Mouse (Mus musculus): Measurements from ENCODE around the gene Tmem223.

DNA sequence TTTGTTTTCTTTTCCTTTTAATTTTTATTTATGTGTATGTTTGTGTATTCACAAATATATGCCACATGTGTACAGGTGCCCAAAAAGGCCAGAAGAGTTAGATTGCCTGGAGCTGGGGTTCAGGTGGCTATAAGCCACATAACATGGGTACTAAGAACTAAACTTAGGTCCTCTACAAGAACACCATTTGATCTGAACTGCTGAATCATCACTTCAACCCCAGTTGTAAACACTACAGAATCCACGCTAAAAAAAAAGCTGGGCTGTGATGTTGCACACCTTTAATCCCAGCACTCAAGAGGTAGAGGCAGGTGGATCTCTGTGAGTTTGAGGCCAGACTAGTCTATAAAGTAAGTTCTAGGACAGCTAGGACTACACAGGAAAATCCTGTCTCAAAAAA, 49.4 kb upstream of the Tmem223 start:
- no peak for TF ChIP-seq NELFE (IDR thresholded peaks at IDR 0.05; ENCODE audit: low read depth, low read length)
- no peak for TF ChIP-seq CTCF (IDR thresholded peaks at IDR 0.05 in 2 of 3, conservative IDR thresholded peaks at IDR 0.05 in 1 of 3; ENCODE audit: control insufficient read depth in 1 of 3, insufficient read depth in 1 of 3, low read depth in 2 of 3, low read length in 3 of 3, poor library complexity in 1 of 3, severe bottlenecking in 1 of 3)
- TF ChIP-seq MEF2A (IDR thresholded peaks at IDR 0.05; ENCODE audit: extremely low read depth, insufficient replicate concordance, low read depth, low read length, poor library complexity, severe bottlenecking), result no peak
- no peak for TF ChIP-seq TCF12 (IDR thresholded peaks at IDR 0.05; ENCODE audit: low read depth, low read length)
- no peak for TF ChIP-seq MAZ (IDR thresholded peaks at IDR 0.05; ENCODE audit: low read depth, low read length)
- no peak for TF ChIP-seq UBTF (IDR thresholded peaks at IDR 0.05; ENCODE audit: borderline replicate concordance, insufficient read depth, low read depth, low read length)

Data from MEL (cell line).